Mouse (Mus musculus): ENCODE measurements around the gene Ak4.

The Ak4 gene

GRCm38 (mm10) chr4:101419151-101419910, at the start of gene Ak4:
Gene Ak4 (plus strand): TSS chr4:101419277.
- peak; percentile 80 for DNase-seq (ENCODE audit: low read depth, low spot score)

- no peak for DNase-seq (ENCODE audit: low read depth, low spot score)
Observed at GRCm38 (mm10) chr4:101369738-101370275, 49.3 kb upstream of the Ak4 start.

- no peak for DNase-seq (ENCODE audit: low read depth, low spot score)
Observed at GRCm38 (mm10) chr4:101372283-101372682, 46.8 kb upstream of the Ak4 start.

DNA sequence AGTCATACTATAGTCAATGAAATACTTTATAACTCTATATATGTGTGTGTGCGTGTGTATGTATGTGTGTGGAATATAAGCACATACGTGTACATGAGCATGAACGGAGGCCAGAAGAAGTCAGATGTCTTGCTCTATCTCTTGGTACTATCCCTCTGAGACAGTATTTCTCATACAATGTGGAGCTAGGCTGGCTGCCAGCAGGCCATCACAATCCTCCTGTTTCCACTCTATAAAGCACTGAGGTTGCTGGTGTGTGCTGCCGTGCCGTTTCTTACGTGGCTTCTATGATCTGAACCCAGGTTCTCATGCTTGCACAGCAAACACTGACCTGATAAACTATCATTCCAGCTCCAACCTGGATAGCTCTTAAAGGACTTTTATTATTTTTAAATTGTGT, 46.3 kb upstream of the Ak4 start:
- DNase-seq (ENCODE audit: low read depth, low spot score), result no peak

- no peak for DNase-seq (ENCODE audit: low read depth, low spot score)
Observed at GRCm38 (mm10) chr4:101374104-101374503, 45.0 kb upstream of the Ak4 start.

- DNase-seq (ENCODE audit: low read depth, low spot score), result no peak
Observed at GRCm38 (mm10) chr4:101376835-101377234, 42.2 kb upstream of the Ak4 start.

GRCm38 (mm10) chr4:101378241-101378640, 40.8 kb upstream of the Ak4 start:
- DNase-seq (ENCODE audit: low read depth, low spot score), result no peak

- DNase-seq (ENCODE audit: low read depth, low spot score), result peak; percentile 54
Observed at GRCm38 (mm10) chr4:101378778-101379177, 40.3 kb upstream of the Ak4 start.

DNA sequence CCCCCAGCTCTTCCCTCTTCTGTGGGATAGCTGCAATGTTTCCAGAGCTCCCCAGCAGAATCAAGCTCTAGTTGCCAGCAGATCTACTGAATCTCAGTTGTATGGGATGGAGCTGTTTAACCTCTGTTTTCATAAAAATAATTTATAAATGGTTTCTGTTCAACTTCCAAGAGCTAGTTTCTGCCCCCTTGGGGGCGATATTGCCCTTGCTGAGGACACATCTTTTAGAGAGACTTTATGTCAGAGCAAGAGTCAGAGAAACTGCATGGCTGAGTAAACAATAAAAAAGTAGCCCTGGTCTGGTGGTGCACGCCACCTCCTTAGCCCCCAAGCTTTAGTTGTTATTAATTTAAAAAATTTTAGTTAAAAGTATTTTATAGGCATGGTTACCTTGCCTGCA, 34.1 kb upstream of the Ak4 start:
- no peak for DNase-seq (ENCODE audit: low read depth, low spot score)

DNA sequence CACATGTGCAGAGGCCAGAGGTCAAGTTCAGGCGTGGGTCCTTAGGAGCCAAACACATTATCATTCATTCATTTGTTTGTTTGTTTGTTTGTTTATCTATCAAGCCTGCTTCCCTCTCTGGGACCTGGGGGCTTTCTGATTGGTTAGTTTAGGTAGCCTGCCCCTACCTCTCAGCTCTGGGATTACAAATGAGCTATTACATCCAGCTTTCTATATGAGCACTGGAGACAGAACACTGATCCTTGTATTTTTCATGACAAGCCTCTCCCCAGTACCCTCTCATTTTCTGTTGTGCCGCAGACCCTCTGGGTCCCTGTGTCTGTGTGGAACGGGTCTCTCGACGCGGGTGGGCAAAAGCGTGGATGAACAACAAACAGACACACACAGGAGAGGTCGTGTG, 30.8 kb upstream of the Ak4 start:
- peak; percentile 77 for DNase-seq (ENCODE audit: low read depth, low spot score)

- peak; percentile 90 for DNase-seq (ENCODE audit: low read depth, low spot score)
Observed at GRCm38 (mm10) chr4:101388656-101389055, 30.4 kb upstream of the Ak4 start.

DNA sequence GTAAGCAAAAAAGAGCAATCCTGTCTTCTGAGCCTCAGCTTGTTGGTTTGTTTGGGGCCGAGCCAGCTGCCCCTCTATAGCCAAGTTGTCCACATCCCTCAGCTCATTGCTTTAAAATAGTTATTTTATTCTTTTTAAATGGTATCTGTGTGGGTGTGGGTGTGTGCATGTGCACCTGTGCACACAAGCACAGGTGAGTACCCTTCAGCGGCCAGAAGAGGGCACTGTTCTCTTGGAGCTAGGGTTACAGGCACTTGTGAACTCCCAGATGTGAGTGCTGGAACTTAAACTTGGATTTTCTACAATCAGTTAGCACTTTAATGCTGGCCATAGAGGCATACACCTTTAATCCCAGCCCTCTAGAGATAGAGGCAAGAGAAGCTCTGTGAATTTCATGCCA, 26.8 kb upstream of the Ak4 start:
- peak; percentile 89 for DNase-seq (ENCODE audit: low read depth, low spot score)

GRCm38 (mm10) chr4:101393292-101393711, 25.8 kb upstream of the Ak4 start:
- DNase-seq (ENCODE audit: low read depth, low spot score), result no peak

GRCm38 (mm10) chr4:101395021-101395533, 24.0 kb upstream of the Ak4 start:
- no peak for DNase-seq (ENCODE audit: low read depth, low spot score)

DNA sequence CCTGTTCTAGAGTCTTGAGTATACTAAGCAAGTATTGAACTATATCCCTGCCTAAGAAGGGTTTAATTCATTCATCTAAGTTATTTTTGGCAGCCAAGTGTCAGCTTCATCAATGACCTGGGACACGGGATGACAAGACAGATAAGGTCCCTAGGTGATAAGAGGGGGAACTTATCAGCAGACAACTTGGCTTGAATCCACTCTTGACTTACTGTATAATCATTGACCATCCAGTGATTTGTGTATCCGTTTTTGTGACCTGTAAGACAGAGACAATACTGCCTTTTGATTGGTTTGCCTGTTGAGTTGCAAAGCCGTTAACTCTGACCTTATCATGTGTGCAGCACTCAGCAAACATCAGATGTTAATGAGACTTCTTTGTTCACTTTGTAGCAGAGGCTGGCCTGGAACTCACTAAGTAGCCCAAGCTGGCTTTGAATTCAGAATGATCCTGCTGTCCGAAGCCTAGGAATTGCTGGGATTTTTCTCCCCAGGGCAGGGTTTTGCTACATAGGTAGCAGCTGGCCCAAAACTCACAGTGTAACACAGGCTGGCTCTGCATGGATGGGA, 19.0 kb upstream of the Ak4 start:
- DNase-seq (ENCODE audit: low read depth, low spot score), result peak; percentile 60

DNA sequence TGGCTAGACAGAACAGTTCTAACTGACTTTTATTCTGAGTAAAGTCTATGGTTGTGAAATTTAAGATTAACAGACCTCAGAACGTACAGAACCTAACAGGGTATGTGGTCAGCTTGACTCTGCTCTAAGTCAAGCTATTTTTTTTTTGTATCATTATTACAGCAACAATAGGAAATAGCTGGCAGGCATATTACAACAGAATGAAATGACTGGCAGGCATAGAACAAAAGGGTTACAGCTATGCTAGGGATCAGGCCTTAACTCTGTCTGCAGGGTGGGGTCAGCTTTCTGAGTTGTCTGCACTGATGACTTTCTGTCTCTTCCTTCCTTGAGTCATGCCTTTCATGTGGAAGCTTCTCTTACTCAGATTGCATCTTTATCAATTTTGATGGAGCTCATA, 17.1 kb upstream of the Ak4 start:
- DNase-seq (ENCODE audit: low read depth, low spot score), result no peak

DNA sequence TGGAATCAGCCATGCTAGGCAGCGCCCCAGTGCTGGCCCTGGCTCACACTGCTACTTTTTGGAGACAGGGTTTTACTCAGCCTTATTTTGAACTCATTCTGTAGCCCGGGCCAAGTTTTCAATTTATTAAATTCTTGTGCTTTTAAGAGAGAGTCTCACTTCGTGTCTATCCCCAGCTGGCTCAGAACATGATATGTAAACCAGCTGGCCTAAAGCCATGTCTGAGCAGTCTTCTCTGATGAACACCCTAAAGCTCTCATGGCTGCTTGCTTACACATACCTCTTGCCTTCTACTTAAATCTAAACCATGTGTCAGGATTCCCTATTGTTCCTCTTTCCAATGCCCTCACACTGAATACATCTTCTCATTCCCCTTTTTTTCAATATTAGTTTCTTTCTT, 14.2 kb upstream of the Ak4 start:
- DNase-seq (ENCODE audit: low read depth, low spot score), result no peak

GRCm38 (mm10) chr4:101406411-101407196, 12.5 kb upstream of the Ak4 start:
- DNase-seq (ENCODE audit: low read depth, low spot score), result no peak

GRCm38 (mm10) chr4:101416966-101417365, 2.1 kb upstream of the Ak4 start:
- no peak for DNase-seq (ENCODE audit: low read depth, low spot score)

DNA sequence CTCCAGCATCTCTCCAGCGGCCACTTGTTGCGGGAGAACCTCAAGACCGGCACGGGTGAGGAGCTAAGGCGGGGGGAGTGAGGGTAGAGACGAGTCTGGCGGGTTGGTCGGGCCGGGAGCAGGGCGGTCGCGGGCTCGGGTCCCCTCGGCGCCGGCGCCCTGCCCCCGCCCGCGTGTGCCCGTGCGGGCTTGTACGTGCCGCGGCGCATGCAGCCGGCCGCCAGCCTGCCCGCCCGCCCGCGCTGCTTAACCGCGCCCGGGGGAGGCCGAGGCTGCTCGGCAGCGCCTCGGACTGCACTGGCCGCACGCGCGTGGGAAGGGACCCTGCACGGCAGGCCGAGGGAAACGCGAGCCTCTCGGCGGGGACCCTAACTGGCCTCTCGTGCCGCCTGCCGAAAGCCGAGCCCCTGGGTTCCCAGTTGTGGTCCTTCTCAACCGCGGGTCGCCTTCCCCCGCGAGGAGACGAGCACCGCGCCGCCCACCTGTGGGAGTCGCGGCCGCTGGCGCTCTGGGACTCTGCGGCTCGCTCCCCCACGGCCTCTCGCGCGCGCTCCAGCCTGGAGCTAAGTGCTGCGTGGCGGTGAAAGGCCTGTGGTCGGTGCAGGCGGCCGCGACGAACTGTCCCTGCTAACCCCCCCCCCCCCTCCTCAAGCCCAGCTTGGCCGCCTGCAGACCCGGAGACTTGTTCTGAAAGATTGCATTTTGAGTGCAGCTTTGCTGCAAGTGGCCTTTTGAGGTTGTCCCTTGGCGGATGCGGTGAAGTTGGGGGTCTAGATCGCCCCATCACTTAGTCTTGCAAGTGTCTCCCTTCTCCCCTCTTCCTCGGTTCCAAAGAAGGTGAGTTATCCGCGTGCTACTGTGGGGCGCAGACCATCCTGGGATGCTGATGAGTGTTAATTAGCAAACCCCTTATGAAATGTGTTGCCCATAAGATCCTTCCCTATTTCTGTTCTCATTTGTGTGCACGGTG, 1.1 kb downstream of the Ak4 start:
- peak; percentile 52 for DNase-seq (ENCODE audit: low read depth, low spot score)

DNA sequence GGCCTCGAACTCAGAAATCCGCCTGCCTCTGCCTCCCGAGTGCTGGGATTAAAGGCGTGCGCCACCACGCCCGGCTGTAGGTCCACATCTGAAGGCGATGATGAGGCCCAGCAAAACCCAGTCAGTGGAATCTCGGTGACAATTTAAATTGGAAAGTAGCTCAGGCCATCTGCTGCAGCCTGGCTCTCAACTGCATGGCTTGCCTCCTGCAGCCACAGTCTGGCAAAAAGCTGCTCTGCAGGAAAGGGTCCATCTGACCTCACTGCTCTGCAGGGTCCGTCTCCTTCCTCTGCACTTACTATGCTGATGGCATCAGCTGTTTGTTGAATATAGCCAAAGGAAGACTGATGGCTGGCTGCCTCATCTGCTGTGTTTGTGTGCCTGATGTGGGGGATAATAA, 3.9 kb downstream of the Ak4 start:
- no peak for DNase-seq (ENCODE audit: low read depth, low spot score)

Data from ZHBTc4 (cell line).